Mouse (Mus musculus): Measurements from ENCODE around the gene Bri3. TPM values are rescaled to one million over a fixed set of nuclear protein-coding genes. Genes with fewer than 3 reads are reported as not detected.
"Not testable (repeated sequence)": the region's sequence is repeated elsewhere in the genome, so short reads cannot be mapped to it uniquely, and the experiment has no call there.

Bri3 gene
- polyA plus RNA-seq, 1 experiment from 2014 or later, result 183 TPM

GRCm38 (mm10) chr5:144308929-144309328 is 64.7 kb downstream of the Bri3 start:
- Histone ChIP-seq H3K27ac (peak overlapping the region; percentile 76), H3K4me2 (no peak overlapping the region), H3K9ac (no peak overlapping the region), H3K9me3 (replicated peaks) (no peaks in the 10 kb centered on the region), H3K27me3 (no peaks in the 10 kb centered on the region), H3K36me3 (no peaks in the 10 kb centered on the region), H3K4me3 (no peak overlapping the region), H3K4me1 (replicated peaks) (peaks cover 22% of the 10 kb centered on the region)
- ATAC-seq (replicated peaks; ENCODE audit: insufficient number of reproducible peaks, insufficient read depth, low FRiP score, low read depth), result no peak; the same call in 1 of the 2 replicates
- WGBS, result 55% methylated on average over 4 of the region's 4 CpGs

DNA sequence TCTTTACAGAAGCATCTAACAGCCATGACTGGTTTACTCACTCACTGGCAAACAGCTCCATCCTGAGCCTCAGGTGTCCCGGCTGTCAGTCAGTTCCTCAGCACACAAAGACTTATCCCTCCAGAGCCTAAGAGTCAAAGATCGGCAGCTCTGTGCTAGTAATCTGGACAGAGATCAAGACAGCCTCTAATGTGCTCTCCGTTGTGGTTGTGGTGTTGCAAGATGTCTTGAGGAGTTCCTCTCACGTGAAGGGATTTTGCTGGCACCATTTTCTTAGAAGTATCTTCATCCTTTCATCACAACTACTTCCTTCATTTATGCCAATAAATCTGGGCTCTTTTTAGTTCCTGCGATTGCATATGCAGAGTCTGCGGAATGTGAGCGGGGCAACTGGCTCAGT is 67.9 kb downstream of the Bri3 start:
- no peak for ATAC-seq (replicated peaks; ENCODE audit: insufficient number of reproducible peaks, insufficient read depth, low FRiP score, low read depth)

DNA sequence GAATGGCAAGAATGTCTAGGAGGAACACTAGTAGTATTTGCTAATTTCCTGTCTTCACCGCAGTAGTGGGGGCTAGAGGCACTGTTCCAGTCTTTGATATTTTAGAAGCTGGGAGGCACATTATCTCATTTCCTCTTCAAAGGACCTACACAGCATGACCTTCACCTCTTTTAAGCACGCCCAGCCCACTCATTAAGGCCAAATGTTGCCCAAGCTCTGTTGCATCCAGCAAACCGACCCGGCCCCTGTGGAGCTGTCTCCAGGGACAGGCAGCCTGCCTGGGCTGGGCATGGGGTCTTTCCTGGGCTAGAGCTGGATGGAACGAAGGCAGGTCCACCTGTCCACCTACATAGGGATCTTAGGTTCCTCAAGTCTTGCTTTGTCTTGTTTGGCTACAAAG is 69.1 kb downstream of the Bri3 start:
- H3K4me2 ChIP-seq, result no peak overlapping the region
- H3K27me3 ChIP-seq, result no peaks in the 10 kb centered on the region
- H3K36me3 ChIP-seq, result no peaks in the 10 kb centered on the region
- 14% methylated on average over 5 of the region's 5 CpGs for WGBS
- ATAC-seq (replicated peaks; ENCODE audit: insufficient number of reproducible peaks, insufficient read depth, low FRiP score, low read depth), result no peak
- no peak overlapping the region for H3K9ac ChIP-seq
- no peaks in the 10 kb centered on the region for H3K9me3 ChIP-seq (replicated peaks)
- peaks cover 29% of the 10 kb centered on the region for H3K4me1 ChIP-seq (replicated peaks)
- no peak overlapping the region for H3K4me3 ChIP-seq
- H3K27ac ChIP-seq, result peak overlapping the region; percentile 53; the same call in 1 of the 2 replicates

More for the DNA sequence above, 67.9 kb downstream of the Bri3 start:
- 69% methylated on average over 7 of the region's 7 CpGs for WGBS
- H3K9me3 ChIP-seq (replicated peaks), result no peaks in the 10 kb centered on the region
- no peak overlapping the region for H3K4me3 ChIP-seq
- H3K27me3 ChIP-seq, result no peaks in the 10 kb centered on the region
- H3K4me2 ChIP-seq, result no peak overlapping the region
- H3K4me1 ChIP-seq (replicated peaks), result peaks cover 25% of the 10 kb centered on the region
- no peaks in the 10 kb centered on the region for H3K36me3 ChIP-seq
- no peak overlapping the region for H3K27ac ChIP-seq
- H3K9ac ChIP-seq, result no peak overlapping the region

DNA sequence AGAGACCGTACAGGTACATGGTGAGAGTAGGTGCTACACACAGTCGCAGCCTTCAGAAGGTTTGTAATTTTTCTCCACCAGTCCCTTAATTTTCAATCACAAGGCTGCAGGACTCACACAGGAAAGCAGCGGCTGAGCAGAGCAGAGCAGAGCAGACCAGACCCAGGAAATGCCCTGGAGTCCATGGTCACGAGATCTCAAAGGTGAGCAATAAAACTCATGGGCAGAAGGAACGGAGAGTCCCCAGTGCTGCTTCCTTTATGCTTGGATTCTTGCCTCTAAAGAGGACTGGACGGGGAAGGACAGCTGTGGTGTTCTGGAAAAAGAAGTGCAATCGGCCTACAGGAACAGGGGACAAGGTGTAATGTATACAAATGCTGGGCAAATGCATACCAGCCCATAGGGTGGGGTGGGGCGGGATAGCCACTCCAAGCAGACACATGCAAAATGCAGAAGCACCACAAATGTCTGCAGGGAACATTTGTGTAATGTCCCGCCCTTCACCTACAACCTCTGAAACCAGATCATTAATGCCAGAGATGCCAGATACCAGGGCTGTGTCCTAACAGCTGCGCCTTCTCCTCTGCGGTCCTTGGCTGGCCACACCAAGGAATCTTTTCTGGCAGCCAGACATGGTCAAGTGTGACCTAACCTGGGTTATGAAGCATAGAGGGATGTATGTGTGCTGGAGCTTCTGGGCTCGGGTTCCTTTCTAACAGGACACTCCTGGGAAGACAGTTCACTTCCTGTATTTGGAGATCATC is 70.7 kb downstream of the Bri3 start:
- Histone ChIP-seq H3K27ac (no peak overlapping the region), H3K9ac (no peak overlapping the region), H3K4me3 (no peak overlapping the region), H3K9me3 (replicated peaks) (no peaks in the 10 kb centered on the region), H3K4me1 (replicated peaks) (peaks cover 26% of the 10 kb centered on the region), H3K27me3 (no peaks in the 10 kb centered on the region), H3K36me3 (no peaks in the 10 kb centered on the region), H3K4me2 (no peak overlapping the region)
- ATAC-seq (replicated peaks; ENCODE audit: insufficient number of reproducible peaks, insufficient read depth, low FRiP score, low read depth), result no peak
- WGBS, result 81% methylated on average over 12 of the region's 12 CpGs

- WGBS, result 67% methylated on average over 3 of the region's 3 CpGs
- no peaks in the 10 kb centered on the region for H3K9me3 ChIP-seq (replicated peaks)
- H3K4me3 ChIP-seq, result no peak overlapping the region
- H3K4me2 ChIP-seq, result no peak overlapping the region
- H3K27me3 ChIP-seq, result no peaks in the 10 kb centered on the region
- H3K4me1 ChIP-seq (replicated peaks), result peaks cover 32% of the 10 kb centered on the region
- no peak overlapping the region for H3K9ac ChIP-seq
- ATAC-seq (replicated peaks; ENCODE audit: insufficient number of reproducible peaks, insufficient read depth, low FRiP score, low read depth), result no peak
- H3K27ac ChIP-seq, result no peak overlapping the region
- H3K36me3 ChIP-seq, result no peaks in the 10 kb centered on the region
These were observed 72.2 kb downstream of the Bri3 start for GRCm38 (mm10) chr5:144316442-144316841.

GRCm38 (mm10) chr5:144317426-144317825 is 73.2 kb downstream of the Bri3 start:
- no peak for ATAC-seq (replicated peaks; ENCODE audit: insufficient number of reproducible peaks, insufficient read depth, low FRiP score, low read depth)
- Histone ChIP-seq H3K4me1 (replicated peaks) (peaks cover 36% of the 10 kb centered on the region), H3K27ac (no peak overlapping the region), H3K36me3 (no peaks in the 10 kb centered on the region), H3K27me3 (no peaks in the 10 kb centered on the region), H3K9me3 (replicated peaks) (no peaks in the 10 kb centered on the region), H3K4me2 (no peak overlapping the region), H3K4me3 (no peak overlapping the region), H3K9ac (no peak overlapping the region)
- whole genome bisulfite sequencing, result 87% methylated on average over 8 of the region's 8 CpGs

- Histone ChIP-seq H3K27ac (peak overlapping the region; percentile 18; the same call in 1 of the 2 replicates), H3K36me3 (no peaks in the 10 kb centered on the region)
These were observed 74.0 kb downstream of the Bri3 start for GRCm38 (mm10) chr5:144318286-144318685.

GRCm38 (mm10) chr5:144321681-144322080 is 77.4 kb downstream of the Bri3 start:
- no peaks in the 10 kb centered on the region for H3K36me3 ChIP-seq
- peaks cover 22% of the 10 kb centered on the region for H3K4me1 ChIP-seq (replicated peaks)
- H3K4me2 ChIP-seq, result no peak overlapping the region; the same call in 1 of the 2 replicates
- no peaks in the 10 kb centered on the region for H3K27me3 ChIP-seq
- H3K9ac ChIP-seq, result no peak overlapping the region
- H3K9me3 ChIP-seq (replicated peaks), result no peaks in the 10 kb centered on the region
- ATAC-seq (replicated peaks; ENCODE audit: insufficient number of reproducible peaks, insufficient read depth, low FRiP score, low read depth), result 0 out of 2 replicates have a peak, but pooled peaks have one; percentile 67
- H3K27ac ChIP-seq, result peak overlapping the region; percentile 78
- H3K4me3 ChIP-seq, result no peak overlapping the region
- 22% methylated on average over 7 of the region's 7 CpGs for WGBS

More at GRCm38 (mm10) chr5:144318286-144318685, 74.0 kb downstream of the Bri3 start:
- Histone ChIP-seq H3K27me3 (no peaks in the 10 kb centered on the region), H3K4me2 (no peak overlapping the region), H3K4me3 (no peak overlapping the region), H3K9ac (no peak overlapping the region), H3K9me3 (replicated peaks) (no peaks in the 10 kb centered on the region), H3K4me1 (replicated peaks) (peaks cover 31% of the 10 kb centered on the region)
- 45% methylated on average over 6 of the region's 6 CpGs for WGBS
- ATAC-seq (replicated peaks; ENCODE audit: insufficient number of reproducible peaks, insufficient read depth, low FRiP score, low read depth), result no peak

DNA sequence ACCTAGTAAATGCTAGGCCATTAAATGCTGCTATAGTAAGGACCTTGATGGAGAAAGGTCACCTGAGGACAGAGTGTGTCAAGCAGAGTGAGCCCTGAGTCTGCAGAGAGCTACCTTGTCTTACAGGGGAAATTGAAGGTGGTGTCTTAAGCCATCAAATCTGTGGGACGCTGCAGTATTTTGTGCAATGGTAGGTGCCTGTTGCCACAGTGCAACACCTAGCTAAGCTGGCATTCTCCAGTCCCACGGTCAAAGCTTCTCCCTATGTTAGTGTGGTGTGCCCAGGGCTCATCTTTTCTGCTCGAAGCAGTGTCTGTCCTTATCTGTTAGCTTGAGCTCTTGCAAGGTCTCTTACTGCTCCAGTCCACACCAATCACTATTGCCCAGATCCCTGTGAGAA is 78.5 kb downstream of the Bri3 start:
- no peak overlapping the region for H3K4me2 ChIP-seq
- no peak for ATAC-seq (replicated peaks; ENCODE audit: insufficient number of reproducible peaks, insufficient read depth, low FRiP score, low read depth)
- H3K27ac ChIP-seq, result no peak overlapping the region
- no peaks in the 10 kb centered on the region for H3K9me3 ChIP-seq (replicated peaks)
- no peaks in the 10 kb centered on the region for H3K27me3 ChIP-seq
- 66% methylated on average over 3 of the region's 3 CpGs for whole genome bisulfite sequencing
- no peak overlapping the region for H3K9ac ChIP-seq
- no peak overlapping the region for H3K4me3 ChIP-seq
- no peaks in the 10 kb centered on the region for H3K36me3 ChIP-seq
- peaks cover 22% of the 10 kb centered on the region for H3K4me1 ChIP-seq (replicated peaks)

DNA sequence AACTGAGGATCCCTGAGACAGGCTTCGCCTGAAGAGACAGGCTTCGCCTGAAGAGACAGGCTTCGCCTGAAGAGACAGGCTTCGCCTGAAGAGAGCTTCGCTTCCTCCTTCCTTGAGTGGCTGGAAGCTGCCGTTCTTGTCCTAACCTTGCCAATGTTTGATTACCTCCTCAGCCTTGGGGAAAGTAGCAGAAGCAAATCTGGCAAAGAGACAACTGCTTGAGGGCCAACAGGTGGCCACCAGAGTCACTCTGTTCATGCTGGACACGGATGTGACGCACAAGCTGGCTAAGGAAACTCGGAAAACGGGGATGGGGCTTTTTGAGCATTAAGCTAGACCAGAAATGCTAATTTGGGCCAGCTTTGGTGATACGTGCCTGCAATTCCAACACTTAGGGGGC is 89.8 kb downstream of the Bri3 start:
- Histone ChIP-seq H3K36me3 (no peaks in the 10 kb centered on the region), H3K4me3 (no peak overlapping the region), H3K4me2 (no peak overlapping the region), H3K27me3 (no peaks in the 10 kb centered on the region), H3K4me1 (replicated peaks) (peaks cover 12% of the 10 kb centered on the region), H3K9me3 (replicated peaks) (no peaks in the 10 kb centered on the region), H3K9ac (no peak overlapping the region), H3K27ac (no peak overlapping the region)
- no peak for ATAC-seq (replicated peaks; ENCODE audit: insufficient number of reproducible peaks, insufficient read depth, low FRiP score, low read depth)
- 84% methylated on average over 11 of the region's 11 CpGs for WGBS

DNA sequence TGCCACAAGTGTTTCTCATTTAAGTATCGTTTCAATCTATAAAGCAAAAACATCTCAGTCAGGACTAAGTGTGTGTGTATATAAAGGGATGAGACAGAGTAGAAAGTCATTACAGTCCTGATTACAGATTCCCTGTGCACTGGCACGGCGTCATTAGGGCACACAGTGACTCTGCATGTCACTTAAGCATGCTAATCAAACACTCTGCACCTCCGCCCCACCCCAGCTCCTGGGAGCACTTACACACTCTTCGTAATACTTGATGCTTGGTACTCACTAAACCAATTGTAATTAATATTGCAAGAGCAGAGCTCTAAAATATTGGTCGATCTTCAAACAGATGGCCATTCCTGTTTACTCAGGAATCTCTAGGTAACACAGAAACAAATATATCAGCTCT is 91.1 kb downstream of the Bri3 start:
- 65% methylated on average over 6 of the region's 6 CpGs for WGBS

DNA sequence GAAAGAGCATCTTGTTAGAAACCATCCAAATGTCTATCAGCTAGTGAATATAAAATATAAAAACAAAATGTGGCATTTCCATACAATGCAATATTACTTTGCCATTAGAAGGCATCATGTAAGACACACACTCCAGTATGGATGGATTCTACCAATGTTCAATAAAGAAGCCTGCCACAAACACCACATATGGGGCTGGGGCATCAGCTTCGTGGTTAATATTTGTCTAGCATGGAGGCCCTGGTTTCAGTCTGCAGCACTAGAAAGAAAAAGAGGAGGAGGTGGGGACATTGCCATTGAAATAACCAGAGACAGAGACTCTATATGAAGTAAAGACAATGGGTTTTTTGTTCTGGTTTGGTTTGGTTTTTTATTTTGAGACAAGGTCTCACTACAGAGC is 94.5 kb downstream of the Bri3 start:
- H3K4me1 ChIP-seq (replicated peaks), result peaks cover 8% of the 10 kb centered on the region
- H3K4me3 ChIP-seq, result no peak overlapping the region
- no peak for ATAC-seq (replicated peaks; ENCODE audit: insufficient number of reproducible peaks, insufficient read depth, low FRiP score, low read depth)
- no peaks in the 10 kb centered on the region for H3K27me3 ChIP-seq
- no peaks in the 10 kb centered on the region for H3K36me3 ChIP-seq
- H3K9me3 ChIP-seq (replicated peaks), result no peaks in the 10 kb centered on the region
- WGBS, result 79% methylated on average over 1 of the region's 1 CpGs
- H3K4me2 ChIP-seq, result no peak overlapping the region
- no peak overlapping the region for H3K27ac ChIP-seq
- H3K9ac ChIP-seq, result no peak overlapping the region

More for the DNA sequence above, 91.1 kb downstream of the Bri3 start:
- peaks cover 12% of the 10 kb centered on the region for H3K4me1 ChIP-seq (replicated peaks)
- H3K9ac ChIP-seq; H3K27ac ChIP-seq; H3K9me3 ChIP-seq (replicated peaks); H3K27me3 ChIP-seq; H3K36me3 ChIP-seq; ATAC-seq (replicated peaks; ENCODE audit: insufficient number of reproducible peaks, insufficient read depth, low FRiP score, low read depth); H3K4me2 ChIP-seq; H3K4me3 ChIP-seq: not testable (repeated sequence)
